Mouse (Mus musculus): ENCODE data around the gene Dab2ip.

DNA sequence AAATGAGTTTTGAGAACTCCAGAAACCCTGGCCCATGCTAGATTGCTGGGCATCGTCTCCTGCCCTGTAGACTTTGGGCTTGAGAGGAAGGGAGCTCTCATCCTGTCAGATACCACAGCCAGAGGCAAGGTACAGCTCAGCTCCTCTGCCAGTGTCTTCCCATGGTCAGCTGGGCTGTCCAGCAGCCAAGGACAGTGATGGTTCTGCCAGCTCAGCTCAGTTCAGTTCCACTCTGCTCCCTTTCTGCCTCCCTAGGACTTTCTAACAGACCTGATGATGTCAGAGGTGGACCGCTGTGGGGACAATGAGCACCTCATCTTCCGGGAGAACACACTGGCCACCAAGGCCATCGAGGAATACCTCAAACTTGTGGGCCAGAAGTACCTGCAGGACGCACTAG lies 154.5 kb downstream of the Dab2ip start:
- no peak for TF ChIP-seq CTCF (IDR thresholded peaks at IDR 0.05; ENCODE audit: low read depth, low read length)
- no peak for TF ChIP-seq POLR2A (IDR thresholded peaks at IDR 0.05; ENCODE audit: extremely low read depth, insufficient read depth, low read length)

Data from liver, adult 2 months (tissue).